Mouse (Mus musculus): Measurements from ENCODE around the gene Terf2ip. TPM values are rescaled to one million over a fixed set of nuclear protein-coding genes. Genes with fewer than 3 reads are reported as not detected.

Terf2ip gene
- polyA plus RNA-seq, 1 experiment from 2014 or later, result 7.2 TPM

GRCm38 (mm10) chr8:111976326-111976725 is 34.9 kb upstream of the Terf2ip start:
- H3K4me1 ChIP-seq (replicated peaks), result peaks cover 18% of the 10 kb centered on the region
- H3K27me3 ChIP-seq, result no peaks in the 10 kb centered on the region
- H3K36me3 ChIP-seq, result peaks cover 61% of the 10 kb centered on the region
- no peak overlapping the region for H3K4me3 ChIP-seq (replicated peaks)
- no peak for ATAC-seq (ENCODE audit: low read depth)
- H3K9me3 ChIP-seq (replicated peaks), result no peaks in the 10 kb centered on the region; the same call in 1 of the 2 replicates
- no peak for DNase-seq
- no peak overlapping the region for H3K27ac ChIP-seq
- H3K9ac ChIP-seq, result no peak overlapping the region
- no peak overlapping the region for H3K4me2 ChIP-seq
- WGBS (ENCODE audit: insufficient replicate concordance), result 58% methylated on average over 2 of the region's 2 CpGs

GRCm38 (mm10) chr8:111978147-111978546 is 33.1 kb upstream of the Terf2ip start:
- ATAC-seq (ENCODE audit: low read depth) (peak; percentile 42), DNase-seq (no peak)
- whole genome bisulfite sequencing (ENCODE audit: insufficient replicate concordance), result 69% methylated on average over 10 of the region's 10 CpGs
- no peaks in the 10 kb centered on the region; the same call in 1 of the 2 replicates for H3K9me3 ChIP-seq (replicated peaks)
- no peak overlapping the region for H3K9ac ChIP-seq
- H3K4me3 ChIP-seq (replicated peaks), result no peak overlapping the region
- H3K4me1 ChIP-seq (replicated peaks), result peaks cover 18% of the 10 kb centered on the region
- no peak overlapping the region; the same call in 1 of the 2 replicates for H3K27ac ChIP-seq
- H3K36me3 ChIP-seq, result peaks cover 60% of the 10 kb centered on the region
- H3K27me3 ChIP-seq, result no peaks in the 10 kb centered on the region
- H3K4me2 ChIP-seq, result 0 out of 2 replicates have a peak overlapping the region, but pooled peaks have one; percentile 9

- 69% methylated on average over 7 of the region's 7 CpGs for WGBS (ENCODE audit: insufficient replicate concordance)
- no peaks in the 10 kb centered on the region for H3K9me3 ChIP-seq (replicated peaks)
- no peaks in the 10 kb centered on the region for H3K27me3 ChIP-seq
- peaks cover 12% of the 10 kb centered on the region for H3K4me1 ChIP-seq (replicated peaks)
- DNase-seq (no peak), ATAC-seq (ENCODE audit: low read depth) (no peak)
- H3K9ac ChIP-seq, result no peak overlapping the region
- no peak overlapping the region for H3K4me2 ChIP-seq
- peaks cover 59% of the 10 kb centered on the region for H3K36me3 ChIP-seq
- H3K27ac ChIP-seq, result no peak overlapping the region
- H3K4me3 ChIP-seq (replicated peaks), result no peak overlapping the region
Measured at GRCm38 (mm10) chr8:111982116-111982515, 29.1 kb upstream of the Terf2ip start.

- Histone ChIP-seq H3K27me3 (no peaks in the 10 kb centered on the region), H3K4me2 (no peak overlapping the region), H3K27ac (no peak overlapping the region), H3K4me3 (replicated peaks) (no peak overlapping the region), H3K36me3 (peaks cover 72% of the 10 kb centered on the region), H3K9ac (no peak overlapping the region), H3K4me1 (replicated peaks) (peaks cover 10% of the 10 kb centered on the region; the same call in 1 of the 2 replicates), H3K9me3 (replicated peaks) (no peaks in the 10 kb centered on the region)
- WGBS (ENCODE audit: insufficient replicate concordance), result 42% methylated on average over 10 of the region's 10 CpGs
- no peak for ATAC-seq (ENCODE audit: low read depth)
- no peak for DNase-seq
Measured at GRCm38 (mm10) chr8:111984511-111984910, 26.7 kb upstream of the Terf2ip start.

GRCm38 (mm10) chr8:111989911-111990310 is 21.3 kb upstream of the Terf2ip start:
- 16% methylated on average over 7 of the region's 7 CpGs for WGBS (ENCODE audit: insufficient replicate concordance)
- Histone ChIP-seq H3K36me3 (peaks cover 67% of the 10 kb centered on the region), H3K27me3 (no peaks in the 10 kb centered on the region), H3K4me1 (replicated peaks) (peaks cover 25% of the 10 kb centered on the region), H3K4me3 (replicated peaks) (no peak overlapping the region), H3K4me2 (no peak overlapping the region), H3K9ac (no peak overlapping the region), H3K9me3 (replicated peaks) (no peaks in the 10 kb centered on the region), H3K27ac (no peak overlapping the region)
- peak; percentile 71 for DNase-seq
- peak; percentile 34 for ATAC-seq (ENCODE audit: low read depth)

- Histone ChIP-seq H3K4me2 (peak overlapping the region; percentile 93), H3K9me3 (replicated peaks) (no peaks in the 10 kb centered on the region), H3K27me3 (no peaks in the 10 kb centered on the region), H3K36me3 (peaks cover 68% of the 10 kb centered on the region), H3K4me1 (replicated peaks) (peaks cover 25% of the 10 kb centered on the region), H3K27ac (no peak overlapping the region), H3K9ac (peak overlapping the region; percentile 83), H3K4me3 (replicated peaks) (peak overlapping the region; percentile 86)
- ATAC-seq (ENCODE audit: low read depth) (no peak), DNase-seq (no peak)
- WGBS (ENCODE audit: insufficient replicate concordance), result 53% methylated on average over 8 of the region's 8 CpGs
Measured at GRCm38 (mm10) chr8:111991278-111991677, 19.9 kb upstream of the Terf2ip start.

- 0 out of 2 replicates have a peak within 1 kb of the TSS, but pooled peaks have one; percentile 43 for H3K27ac ChIP-seq
- 3% methylated on average over 33 of the region's 33 CpGs for WGBS (ENCODE audit: insufficient replicate concordance)
- peak within 1 kb of the TSS; percentile 86 for H3K4me3 ChIP-seq (replicated peaks)
- H3K36me3 ChIP-seq, result peaks cover 70% of the 10 kb centered on the region
- peaks cover 25% of the 10 kb centered on the region for H3K4me1 ChIP-seq (replicated peaks)
- peak within 1 kb of the TSS; percentile 83 for H3K9ac ChIP-seq
- H3K9me3 ChIP-seq (replicated peaks), result no peaks in the 10 kb centered on the region
- no peaks in the 10 kb centered on the region for H3K27me3 ChIP-seq
- ATAC-seq (ENCODE audit: low read depth) (peak; percentile 95), DNase-seq (peak; percentile 82)
- peak within 1 kb of the TSS; percentile 93 for H3K4me2 ChIP-seq
Measured at GRCm38 (mm10) chr8:111992013-111992702, 19.0 kb upstream of the Terf2ip start, which contains the start of gene Adat1. Gene Adat1 (minus strand): TSS chr8:111992302.

- WGBS (ENCODE audit: insufficient replicate concordance), result 60% methylated on average over 3 of the region's 3 CpGs
- peaks cover 70% of the 10 kb centered on the region for H3K36me3 ChIP-seq
Measured at GRCm38 (mm10) chr8:111992703-111993039, 18.5 kb upstream of the Terf2ip start.

GRCm38 (mm10) chr8:112004754-112005153 is 6.4 kb upstream of the Terf2ip start:
- H3K36me3 ChIP-seq, result peaks cover 80% of the 10 kb centered on the region
- H3K4me2 ChIP-seq, result no peak overlapping the region
- no peak for ATAC-seq (ENCODE audit: low read depth)

More at GRCm38 (mm10) chr8:111992703-111993039, 18.5 kb upstream of the Terf2ip start:
- ATAC-seq (ENCODE audit: low read depth) (no peak), DNase-seq (no peak)
- Histone ChIP-seq H3K27me3 (no peaks in the 10 kb centered on the region), H3K9ac (no peak overlapping the region), H3K27ac (no peak overlapping the region), H3K9me3 (replicated peaks) (no peaks in the 10 kb centered on the region), H3K4me1 (replicated peaks) (peaks cover 25% of the 10 kb centered on the region), H3K4me2 (peak overlapping the region; percentile 93), H3K4me3 (replicated peaks) (peak overlapping the region; percentile 86; the same call in 1 of the 2 replicates)

GRCm38 (mm10) chr8:112005601-112006000 is 5.6 kb upstream of the Terf2ip start:
- no peak overlapping the region for H3K4me2 ChIP-seq
- WGBS (ENCODE audit: insufficient replicate concordance), result 78% methylated on average over 6 of the region's 6 CpGs
- DNase-seq, result no peak
- H3K36me3 ChIP-seq, result peaks cover 71% of the 10 kb centered on the region
- no peaks in the 10 kb centered on the region for H3K27me3 ChIP-seq
- no peak overlapping the region for H3K27ac ChIP-seq
- no peak for ATAC-seq (ENCODE audit: low read depth)
- peaks cover 34% of the 10 kb centered on the region for H3K4me1 ChIP-seq (replicated peaks)
- no peak overlapping the region for H3K4me3 ChIP-seq (replicated peaks)
- H3K9me3 ChIP-seq (replicated peaks), result no peaks in the 10 kb centered on the region
- no peak overlapping the region for H3K9ac ChIP-seq

More at GRCm38 (mm10) chr8:112004754-112005153, 6.4 kb upstream of the Terf2ip start:
- no peak for DNase-seq
- H3K4me1 ChIP-seq (replicated peaks), result peaks cover 26% of the 10 kb centered on the region
- H3K9ac ChIP-seq, result no peak overlapping the region
- H3K4me3 ChIP-seq (replicated peaks), result no peak overlapping the region
- no peaks in the 10 kb centered on the region for H3K9me3 ChIP-seq (replicated peaks)
- no peaks in the 10 kb centered on the region for H3K27me3 ChIP-seq
- H3K27ac ChIP-seq, result no peak overlapping the region

- 36% methylated on average over 2 of the region's 2 CpGs for WGBS (ENCODE audit: insufficient replicate concordance)
- Histone ChIP-seq H3K4me3 (replicated peaks) (no peak overlapping the region), H3K36me3 (peaks cover 50% of the 10 kb centered on the region), H3K4me1 (replicated peaks) (peaks cover 39% of the 10 kb centered on the region), H3K9me3 (replicated peaks) (no peaks in the 10 kb centered on the region), H3K27me3 (no peaks in the 10 kb centered on the region), H3K4me2 (0 out of 2 replicates have a peak overlapping the region, but pooled peaks have one; percentile 21), H3K27ac (no peak overlapping the region), H3K9ac (0 out of 2 replicates have a peak overlapping the region, but pooled peaks have one; percentile 6)
- no peak for ATAC-seq (ENCODE audit: low read depth)
- no peak for DNase-seq
Measured at GRCm38 (mm10) chr8:112007669-112008068, 3.5 kb upstream of the Terf2ip start.

- 69% methylated on average over 7 of the region's 7 CpGs for WGBS (ENCODE audit: insufficient replicate concordance)
- no peaks in the 10 kb centered on the region for H3K27me3 ChIP-seq
- H3K27ac ChIP-seq, result no peak overlapping the region
- peak overlapping the region; percentile 99 for H3K4me2 ChIP-seq
- peak overlapping the region; percentile 96 for H3K4me3 ChIP-seq (replicated peaks)
- ATAC-seq (ENCODE audit: low read depth) (no peak), DNase-seq (no peak)
- H3K4me1 ChIP-seq (replicated peaks), result peaks cover 46% of the 10 kb centered on the region
- H3K9me3 ChIP-seq (replicated peaks), result no peaks in the 10 kb centered on the region
- H3K36me3 ChIP-seq, result peaks cover 32% of the 10 kb centered on the region
- H3K9ac ChIP-seq, result no peak overlapping the region
Measured at GRCm38 (mm10) chr8:112009558-112009957, 1.6 kb upstream of the Terf2ip start.

Data from liver, embryonic 13.5 days (tissue).